Mouse (Mus musculus) cortical plate, adult 2 months (tissue): ENCODE measurements around the gene Gpkow. TPM values are rescaled to one million over a fixed set of nuclear protein-coding genes. Genes with fewer than 3 reads are reported as not detected.

Source experiments
- H3K27ac ChIP-seq: fragments of 200-500 bp; 2 replicates; pipeline ENCODE4 v1.5.1; 2012; ENCODE audit warnings: low read length, control low read depth, inconsistent platforms; ENCODE audit not compliant: insufficient read depth
- H3K4me1 ChIP-seq: fragments of 200-500 bp; 2 replicates; pipeline ENCODE4 v1.6.1; 2011; ENCODE audit warnings: low read length; ENCODE audit not compliant: control insufficient read depth, insufficient read depth
- H3K4me3 ChIP-seq: fragments of 200-500 bp; 2 replicates; pipeline ENCODE4 v1.5.1; 2011; ENCODE audit warnings: mild to moderate bottlenecking, low read length, control low read depth; ENCODE audit not compliant: insufficient read depth
- CTCF ChIP-seq: fragments of 200-500 bp; IDR thresholded peaks from 2 replicates; pipeline ENCODE4 v1.5.1; 2011; ENCODE audit warnings: mild to moderate bottlenecking, control low read depth, low read length; ENCODE audit not compliant: insufficient read depth; ENCODE audit errors: extremely low read depth
- POLR2A ChIP-seq: fragments of 200-500 bp; IDR thresholded peaks from 2 replicates; pipeline ENCODE4 v1.6.1; 2011; ENCODE audit warnings: mild to moderate bottlenecking, low read length, control low read depth; ENCODE audit not compliant: insufficient read depth; ENCODE audit errors: extremely low read depth
- polyA plus RNA-seq: library from polyadenylated mRNA; depleted of rRNA; stranded (reverse); fragments of >200 nt; gene quantifications from 2 replicates; pipeline ENCODE4 v1.2.3, GENCODE M21; 2012

Gpkow gene
- polyA plus RNA-seq, 1 experiment = 26.7 TPM

- peak overlapping the region; percentile 61 for H3K4me3 ChIP-seq
- 0 out of 2 replicates have a peak overlapping the region, but pooled peaks have one; percentile 36 for H3K27ac ChIP-seq
- TF ChIP-seq CTCF = no peak
- no peak for TF ChIP-seq POLR2A
- no peaks in the 10 kb centered on the region for H3K4me1 ChIP-seq
Observed at GRCm38 (mm10) chrX:7670390-7670881, 26.5 kb upstream of the Gpkow start.

- Histone ChIP-seq H3K27ac (0 out of 2 replicates have a peak within 1 kb of the TSS, but pooled peaks have one; percentile 36), H3K4me3 (peak within 1 kb of the TSS; percentile 61), H3K4me1 (no peaks in the 10 kb centered on the region)
- TF ChIP-seq POLR2A (no peak), CTCF (no peak)
Observed at GRCm38 (mm10) chrX:7670921-7671623, 25.9 kb upstream of the Gpkow start, which contains the start of gene Plp2. TSS of gene Plp2 (minus strand) at chrX:7671390.

DNA sequence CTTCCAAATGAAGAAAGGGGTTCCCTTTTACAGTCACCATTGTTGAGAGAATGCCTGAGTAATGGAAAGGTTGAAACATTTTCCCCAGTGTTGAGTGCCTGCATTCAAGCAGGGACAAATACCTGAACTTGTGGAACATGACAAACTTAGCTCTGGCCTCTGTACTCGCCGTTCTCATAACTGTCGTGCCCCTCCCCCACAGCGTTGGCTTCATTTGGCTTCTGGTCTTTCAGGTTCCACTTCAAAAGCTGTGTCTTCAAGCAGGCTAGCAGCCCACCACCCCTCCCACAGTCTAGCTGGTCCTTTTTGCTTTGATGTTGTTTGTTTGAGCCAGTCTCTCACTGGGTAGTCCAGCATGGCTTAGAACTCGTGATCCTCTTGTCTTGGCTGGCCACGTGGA lies 24.2 kb upstream of the Gpkow start:
- Histone ChIP-seq H3K27ac (no peak overlapping the region), H3K4me3 (no peak overlapping the region), H3K4me1 (no peaks in the 10 kb centered on the region)
- TF ChIP-seq CTCF (no peak), POLR2A (no peak)

- no peak overlapping the region; the same call in 1 of the 2 replicates for H3K4me3 ChIP-seq
- no peak overlapping the region for H3K27ac ChIP-seq
- TF ChIP-seq CTCF (no peak), POLR2A (no peak)
- H3K4me1 ChIP-seq = no peaks in the 10 kb centered on the region
Observed at GRCm38 (mm10) chrX:7673578-7674281, 23.2 kb upstream of the Gpkow start.

- TF ChIP-seq POLR2A (no peak), CTCF (no peak)
- peak overlapping the region; percentile 47 for H3K4me3 ChIP-seq
- no peak overlapping the region for H3K27ac ChIP-seq
Observed at GRCm38 (mm10) chrX:7674284-7675000, 22.5 kb upstream of the Gpkow start.

DNA sequence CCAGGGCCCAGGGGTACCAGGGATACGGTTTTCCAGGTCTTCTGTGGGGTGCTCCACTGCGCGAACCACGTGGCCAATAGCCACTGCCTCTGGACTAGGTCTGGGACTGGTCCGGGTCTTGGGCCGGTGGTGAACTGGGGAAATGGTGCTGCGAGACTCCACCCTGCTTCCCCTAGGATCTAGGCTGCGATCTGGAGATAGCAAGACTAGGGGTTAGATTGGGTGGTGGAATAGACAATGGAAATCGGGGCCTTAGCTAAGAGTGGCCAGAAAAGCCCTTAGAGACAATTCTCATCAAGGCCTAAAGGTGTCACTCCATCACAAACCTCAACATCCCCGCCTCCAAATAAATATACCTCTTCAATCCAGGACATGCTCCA lies 21.9 kb upstream of the Gpkow start:
- Histone ChIP-seq H3K4me3 (peak overlapping the region; percentile 47), H3K27ac (no peak overlapping the region), H3K4me1 (no peaks in the 10 kb centered on the region)
- no peak for TF ChIP-seq POLR2A
- TF ChIP-seq CTCF = no peak

More at GRCm38 (mm10) chrX:7674284-7675000, 22.5 kb upstream of the Gpkow start:
- no peaks in the 10 kb centered on the region for H3K4me1 ChIP-seq

GRCm38 (mm10) chrX:7678986-7679385 lies 17.9 kb upstream of the Gpkow start:
- no peaks in the 10 kb centered on the region for H3K4me1 ChIP-seq
- no peak overlapping the region for H3K27ac ChIP-seq
- TF ChIP-seq CTCF (0 out of 2 replicates have a peak, but pooled peaks have one; percentile 12), POLR2A (no peak)
- H3K4me3 ChIP-seq = no peak overlapping the region

DNA sequence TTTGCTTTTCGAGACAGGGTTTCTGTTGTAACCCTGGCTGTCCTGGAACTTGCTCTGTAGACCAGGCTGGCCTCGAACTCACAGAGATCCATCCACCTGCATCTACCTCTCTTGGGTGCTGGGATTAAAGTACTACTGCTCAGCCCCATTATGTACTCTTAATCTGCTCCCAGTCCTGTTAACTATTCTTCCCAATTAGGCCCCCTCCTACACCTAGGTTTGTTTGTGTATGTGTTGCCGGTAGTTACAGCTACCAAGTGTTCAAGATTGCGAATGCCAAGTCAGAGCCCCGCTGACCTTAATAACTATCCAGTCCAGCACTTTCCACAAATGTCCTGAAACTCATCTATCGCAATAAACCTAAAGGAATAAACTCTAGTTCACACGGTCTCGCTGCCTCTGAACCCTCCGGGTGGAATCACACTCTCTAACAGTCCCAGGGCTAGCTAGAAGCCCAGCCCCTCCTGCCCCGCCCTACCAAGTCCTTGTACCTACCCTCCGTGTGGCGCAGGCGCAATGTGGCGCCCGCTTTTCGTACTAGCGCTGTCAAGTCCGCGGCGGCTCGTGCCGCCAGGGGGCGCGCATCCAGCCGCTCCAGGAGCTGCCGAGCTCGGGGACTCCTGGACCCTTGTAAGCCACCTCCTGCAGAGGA lies 17.4 kb upstream of the Gpkow start:
- TF ChIP-seq CTCF (peak; percentile 13; the same call in 1 of the 2 replicates), POLR2A (no peak)
- Histone ChIP-seq H3K27ac (no peak overlapping the region), H3K4me1 (no peaks in the 10 kb centered on the region), H3K4me3 (no peak overlapping the region)

DNA sequence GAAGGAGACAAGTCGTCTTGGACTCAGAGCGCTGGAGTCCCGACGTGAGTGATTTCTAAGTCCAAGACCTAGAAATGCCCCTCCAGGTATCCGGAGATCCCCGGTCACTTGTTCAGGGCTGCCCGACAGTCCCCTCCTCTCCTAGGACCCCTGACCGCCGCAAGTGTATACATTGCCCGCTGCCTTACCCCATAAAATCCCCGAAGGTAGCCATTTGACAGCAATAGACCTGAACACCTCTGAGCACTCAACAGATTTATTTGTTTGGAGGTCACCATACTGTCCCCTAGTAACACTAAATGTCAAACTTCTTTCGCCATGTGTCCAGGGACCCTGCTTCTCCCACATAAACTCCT lies 16.9 kb upstream of the Gpkow start:
- no peak for TF ChIP-seq POLR2A
- no peak for TF ChIP-seq CTCF

More for the DNA sequence above, 16.9 kb upstream of the Gpkow start:
- no peaks in the 10 kb centered on the region for H3K4me1 ChIP-seq
- no peak overlapping the region for H3K4me3 ChIP-seq
- H3K27ac ChIP-seq = no peak overlapping the region
